Mouse (Mus musculus): ENCODE data around the gene Nip7. TPM values are rescaled to one million over a fixed set of nuclear protein-coding genes. Genes with fewer than 3 reads are reported as not detected.

The Nip7 gene
- polyA plus RNA-seq (2012; rRNA removed) (8.6 and 28.8 TPM in 2 replicates), polyA plus RNA-seq (2014; fragmentation: Nextera tagmentation; extraction: Ambion mirVana) (48.5 and 55.8 TPM in 2 replicates)

- TF ChIP-seq EP300 (IDR thresholded peaks at IDR 0.05; ENCODE audit: low read depth), result 0 out of 2 replicates have a peak, but pooled peaks have one; percentile 30
- no peak for TF ChIP-seq CTCF (IDR thresholded peaks at IDR 0.05; ENCODE audit: low read depth)
- H3K27me3 ChIP-seq (ENCODE audit: control insufficient read depth, insufficient read depth, low read length), result no peaks in the 10 kb centered on the region
- H3K4me3 ChIP-seq (ENCODE audit: insufficient read depth in 1 of 2, low read depth in 2 of 2, low read length in 2 of 2), result peak within 1 kb of the TSS; percentile 68 to 100
- peak within 1 kb of the TSS; percentile 91 for H3K9ac ChIP-seq (replicated peaks)
- DNase-seq (ENCODE audit: low read depth in 3 of 3, low spot score in 3 of 3) (peak; percentile 94 to 96 (median 94)), ATAC-seq (ENCODE audit: insufficient read depth) (peak; percentile 92)
- no peaks in the 10 kb centered on the region for H3K9me3 ChIP-seq (ENCODE audit: control insufficient read depth, low read length)
- peaks cover 11 to 12% of the 10 kb centered on the region in 2 experiments; a peak in 2 of 4 replicates for H3K4me1 ChIP-seq (replicated peaks; ENCODE audit: control insufficient read depth in 2 of 2, insufficient read depth in 2 of 2, low read length in 1 of 2)
- H3K27ac ChIP-seq, result peak within 1 kb of the TSS; percentile 72
- H3K4me2 ChIP-seq (ENCODE audit: low read depth), result peak within 1 kb of the TSS; percentile 93
- WGBS (ENCODE audit: insufficient replicate concordance), result under 1% methylated on average over 88 of the region's 88 CpGs
- H3K36me3 ChIP-seq (replicated peaks; ENCODE audit: control insufficient read depth, insufficient read depth, low read depth), result peaks cover 29% of the 10 kb centered on the region
These were observed at the start of gene Nip7, which contains the start of gene Cog8 for GRCm38 (mm10) chr8:107056076-107056972. Gene Nip7 (plus strand): TSS chr8:107056877. Gene Cog8 (minus strand): TSS chr8:107056689.

GRCm38 (mm10) chr8:107007795-107008194, 48.9 kb upstream of the Nip7 start:
- no peak for TF ChIP-seq EP300 (IDR thresholded peaks at IDR 0.05; ENCODE audit: low read depth)
- no peaks in the 10 kb centered on the region for H3K4me1 ChIP-seq (replicated peaks; ENCODE audit: control insufficient read depth in 2 of 2, insufficient read depth in 2 of 2, low read length in 1 of 2)
- H3K9ac ChIP-seq (replicated peaks), result no peak overlapping the region
- no peak overlapping the region for H3K4me3 ChIP-seq (ENCODE audit: insufficient read depth in 1 of 2, low read depth in 2 of 2, low read length in 2 of 2)
- ATAC-seq (ENCODE audit: insufficient read depth) (no peak), DNase-seq (ENCODE audit: low read depth in 3 of 3, low spot score in 3 of 3) (no peak)
- no peak overlapping the region for H3K4me2 ChIP-seq (ENCODE audit: low read depth)
- no peaks in the 10 kb centered on the region for H3K36me3 ChIP-seq (replicated peaks; ENCODE audit: control insufficient read depth, insufficient read depth, low read depth)
- no peak overlapping the region for H3K27ac ChIP-seq
- no peaks in the 10 kb centered on the region for H3K27me3 ChIP-seq (ENCODE audit: control insufficient read depth, insufficient read depth, low read length)
- WGBS (ENCODE audit: insufficient replicate concordance), result 63% methylated on average over 3 of the region's 3 CpGs
- no peaks in the 10 kb centered on the region for H3K9me3 ChIP-seq (ENCODE audit: control insufficient read depth, low read length)

DNA sequence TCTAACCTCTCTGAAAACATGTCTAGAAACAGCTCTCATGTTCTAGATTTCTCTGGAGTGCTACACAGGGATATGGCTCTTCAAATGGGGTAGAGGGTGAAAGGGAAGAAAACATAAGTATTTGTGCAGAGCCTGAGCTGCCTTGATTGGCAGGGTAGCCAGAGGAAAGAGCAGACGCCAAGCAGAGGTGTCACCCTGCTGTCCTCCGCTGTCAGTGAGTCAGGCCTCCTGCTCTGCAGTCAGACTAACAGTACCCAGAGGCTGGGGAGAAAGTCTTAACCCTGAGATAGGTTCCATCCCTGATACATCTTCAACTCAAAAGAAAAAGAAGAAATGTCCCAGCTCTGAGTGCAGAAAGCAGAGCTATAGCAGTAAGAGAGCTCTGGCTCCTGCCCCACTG, 44.0 kb upstream of the Nip7 start:
- WGBS (ENCODE audit: insufficient replicate concordance), result 64% methylated on average over 2 of the region's 2 CpGs
- TF ChIP-seq EP300 (IDR thresholded peaks at IDR 0.05; ENCODE audit: low read depth) (no peak), CTCF (IDR thresholded peaks at IDR 0.05; ENCODE audit: low read depth) (no peak)
- Histone ChIP-seq H3K9ac (replicated peaks) (no peak overlapping the region), H3K9me3 (ENCODE audit: control insufficient read depth, low read length) (no peaks in the 10 kb centered on the region), H3K4me3 (ENCODE audit: insufficient read depth in 1 of 2, low read depth in 2 of 2, low read length in 2 of 2) (no peak overlapping the region), H3K27ac (no peak overlapping the region), H3K27me3 (ENCODE audit: control insufficient read depth, insufficient read depth, low read length) (no peaks in the 10 kb centered on the region), H3K4me1 (replicated peaks; ENCODE audit: control insufficient read depth in 2 of 2, insufficient read depth in 2 of 2, low read length in 1 of 2) (no peaks in the 10 kb centered on the region), H3K36me3 (replicated peaks; ENCODE audit: control insufficient read depth, insufficient read depth, low read depth) (no peaks in the 10 kb centered on the region), H3K4me2 (ENCODE audit: low read depth) (no peak overlapping the region)
- no peak for DNase-seq (ENCODE audit: low read depth in 3 of 3, low spot score in 3 of 3)
- no peak for ATAC-seq (ENCODE audit: insufficient read depth)

- no peak overlapping the region for H3K4me3 ChIP-seq (ENCODE audit: insufficient read depth in 1 of 2, low read depth in 2 of 2, low read length in 2 of 2)
- no peak overlapping the region for H3K27ac ChIP-seq
- H3K27me3 ChIP-seq (ENCODE audit: control insufficient read depth, insufficient read depth, low read length), result no peaks in the 10 kb centered on the region
- H3K4me1 ChIP-seq (replicated peaks; ENCODE audit: control insufficient read depth in 2 of 2, insufficient read depth in 2 of 2, low read length in 1 of 2), result no peaks in the 10 kb centered on the region
- H3K36me3 ChIP-seq (replicated peaks; ENCODE audit: control insufficient read depth, insufficient read depth, low read depth), result no peaks in the 10 kb centered on the region
- no peak for TF ChIP-seq EP300 (IDR thresholded peaks at IDR 0.05; ENCODE audit: low read depth)
- TF ChIP-seq CTCF (IDR thresholded peaks at IDR 0.05; ENCODE audit: low read depth), result no peak
- H3K9ac ChIP-seq (replicated peaks), result no peak overlapping the region
- no peak for DNase-seq (ENCODE audit: low read depth in 3 of 3, low spot score in 3 of 3)
- no peak overlapping the region for H3K4me2 ChIP-seq (ENCODE audit: low read depth)
- ATAC-seq (ENCODE audit: insufficient read depth), result no peak
- no peaks in the 10 kb centered on the region for H3K9me3 ChIP-seq (ENCODE audit: control insufficient read depth, low read length)
- 62% methylated on average over 1 of the region's 1 CpGs for WGBS (ENCODE audit: insufficient replicate concordance)
These were observed 41.8 kb upstream of the Nip7 start for GRCm38 (mm10) chr8:107014915-107015314.

- no peak overlapping the region for H3K4me3 ChIP-seq (ENCODE audit: insufficient read depth in 1 of 2, low read depth in 2 of 2, low read length in 2 of 2)
- ATAC-seq (ENCODE audit: insufficient read depth), result no peak
- no peak overlapping the region for H3K9ac ChIP-seq (replicated peaks)
- no peak for TF ChIP-seq CTCF (IDR thresholded peaks at IDR 0.05; ENCODE audit: low read depth)
- TF ChIP-seq EP300 (IDR thresholded peaks at IDR 0.05; ENCODE audit: low read depth), result no peak
- no peak for DNase-seq (ENCODE audit: low read depth in 3 of 3, low spot score in 3 of 3)
- no peaks in the 10 kb centered on the region for H3K27me3 ChIP-seq (ENCODE audit: control insufficient read depth, insufficient read depth, low read length)
- no peak overlapping the region for H3K4me2 ChIP-seq (ENCODE audit: low read depth)
- no peak overlapping the region for H3K27ac ChIP-seq
- no peaks in the 10 kb centered on the region for H3K9me3 ChIP-seq (ENCODE audit: control insufficient read depth, low read length)
- H3K4me1 ChIP-seq (replicated peaks; ENCODE audit: control insufficient read depth in 2 of 2, insufficient read depth in 2 of 2, low read length in 1 of 2), result peaks cover 0 to under 1% of the 10 kb centered on the region in 2 experiments; a peak in 1 of 4 replicates
- no peaks in the 10 kb centered on the region for H3K36me3 ChIP-seq (replicated peaks; ENCODE audit: control insufficient read depth, insufficient read depth, low read depth)
- WGBS (ENCODE audit: insufficient replicate concordance), result 77% methylated on average over 8 of the region's 8 CpGs
These were observed 33.2 kb upstream of the Nip7 start for GRCm38 (mm10) chr8:107023479-107023878.
